Mouse (Mus musculus) embryonic facial prominence, embryonic 15.5 days (tissue): Measurements from ENCODE around the gene Hist2h2aa2. TPM values are rescaled to one million over a fixed set of nuclear protein-coding genes. Genes with fewer than 3 reads are reported as not detected.
"Not testable (repeated sequence)": the region's sequence is repeated elsewhere in the genome, so short reads cannot be mapped to it uniquely, and the experiment has no call there.

ENCODE experiments used
- ATAC-seq: fragments of 200-750 bp; cut with Nextera tagmentation; 2 replicates; pipeline ENCODE4 v1.8.0; 2017; ENCODE audit warnings: low read depth, moderate TSS enrichment; ENCODE audit not compliant: insufficient number of reproducible peaks, low FRiP score, low TSS enrichment
- H3K27ac ChIP-seq: fragments of 300-500 bp; sonication (generic); replicated peaks from 2 replicates; pipeline ENCODE4 v1.5.1; 2015; ENCODE audit warnings: mild to moderate bottlenecking, inconsistent platforms
- H3K27me3 ChIP-seq: fragments of 300-500 bp; sonication (generic); 2 replicates; pipeline ENCODE4 v1.6.1; 2015; ENCODE audit warnings: inconsistent platforms
- H3K36me3 ChIP-seq: fragments of 300-500 bp; sonication (generic); 2 replicates; pipeline ENCODE4 v1.6.1; 2015; ENCODE audit warnings: mild to moderate bottlenecking, inconsistent platforms
- H3K4me1 ChIP-seq: fragments of 300-500 bp; sonication (generic); 2 replicates; pipeline ENCODE4 v1.6.1; 2015; ENCODE audit warnings: inconsistent platforms
- H3K4me2 ChIP-seq: fragments of 300-500 bp; sonication (generic); replicated peaks from 2 replicates; pipeline ENCODE4 v1.6.1; 2015; ENCODE audit warnings: mild to moderate bottlenecking, inconsistent platforms
- H3K4me3 ChIP-seq: fragments of 300-500 bp; sonication (generic); replicated peaks from 2 replicates; pipeline ENCODE4 v1.5.1; 2015; ENCODE audit warnings: mild to moderate bottlenecking, inconsistent platforms
- H3K9ac ChIP-seq: fragments of 300-500 bp; sonication (generic); 2 replicates; pipeline ENCODE4 v1.6.1; 2015; ENCODE audit warnings: inconsistent platforms
- H3K9me3 ChIP-seq: fragments of 300-500 bp; sonication (generic); replicated peaks from 2 replicates; pipeline ENCODE4 v1.6.1; 2016; ENCODE audit warnings: inconsistent platforms
- WGBS: fragments of 180-500 bp; shearing (Covaris S2); methylation state at CpG from one replicate; pipeline ENCODE4 v1.1.7; 2015; 5-methylcytosine and 5-hydroxymethylcytosine counted together
- polyA plus RNA-seq: library from polyadenylated mRNA; unstranded; fragments of >200 nt; fragmentation: Nextera tagmentation; extraction: Ambion mirVana; gene quantifications from 2 replicates; pipeline ENCODE4 v1.2.1, GENCODE M21; 2015

Gene Hist2h2aa2
- polyA plus RNA-seq, 1 experiment from 2014 or later, result 76.7 TPM

DNA sequence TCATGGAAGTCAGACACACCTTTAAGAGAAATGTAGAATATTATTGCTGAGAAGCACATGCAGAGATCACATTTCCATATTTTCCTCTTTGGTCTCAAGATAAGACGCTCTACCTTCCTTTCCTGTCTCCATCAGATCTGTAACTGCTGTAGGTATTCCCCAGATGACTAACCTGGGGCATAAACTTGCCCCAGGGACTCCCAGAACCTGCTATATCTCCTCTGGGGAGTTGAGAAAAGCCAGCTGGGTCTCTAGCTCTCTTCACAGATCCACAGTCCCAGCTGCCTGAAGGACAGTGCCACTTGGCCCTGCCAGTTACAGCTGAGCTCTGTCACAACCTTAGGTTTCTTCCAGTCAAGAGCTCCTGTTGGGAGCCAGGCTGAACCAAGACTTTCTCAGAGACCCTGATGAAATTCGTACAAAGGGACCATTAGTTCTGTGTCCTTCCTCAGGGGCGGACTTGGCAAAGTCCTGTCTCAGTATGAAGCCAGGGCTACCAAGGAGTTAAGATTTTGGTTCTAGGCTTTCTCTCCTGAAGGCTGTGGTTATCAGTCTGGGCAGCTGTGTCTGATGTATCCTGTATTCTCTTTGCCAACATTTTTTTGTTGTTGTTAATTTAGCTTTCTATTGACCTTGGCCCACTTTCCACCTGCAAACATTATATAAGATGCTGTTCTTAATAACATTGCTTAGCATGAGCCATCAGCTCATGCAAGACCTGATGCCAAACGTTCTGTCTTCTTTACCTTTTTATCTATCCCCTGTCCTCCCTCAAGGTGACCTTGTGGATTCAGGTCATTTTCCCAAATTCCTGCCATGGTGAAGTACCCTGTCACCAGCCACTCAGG lies 8.9 kb downstream of the Hist2h2aa2 start:
- Histone ChIP-seq H3K27me3 (no peaks in the 10 kb centered on the region), H3K9me3 (no peaks in the 10 kb centered on the region), H3K4me2 (no peak overlapping the region), H3K9ac (no peak overlapping the region), H3K27ac (no peak overlapping the region), H3K4me1 (0 out of 2 replicates have a peak, but pooled peaks cover 4% of the 10 kb centered on the region), H3K36me3 (no peaks in the 10 kb centered on the region), H3K4me3 (no peak overlapping the region)
- ATAC-seq, result no peak
- WGBS, result 71% methylated on average over 4 of the region's 4 CpGs

DNA sequence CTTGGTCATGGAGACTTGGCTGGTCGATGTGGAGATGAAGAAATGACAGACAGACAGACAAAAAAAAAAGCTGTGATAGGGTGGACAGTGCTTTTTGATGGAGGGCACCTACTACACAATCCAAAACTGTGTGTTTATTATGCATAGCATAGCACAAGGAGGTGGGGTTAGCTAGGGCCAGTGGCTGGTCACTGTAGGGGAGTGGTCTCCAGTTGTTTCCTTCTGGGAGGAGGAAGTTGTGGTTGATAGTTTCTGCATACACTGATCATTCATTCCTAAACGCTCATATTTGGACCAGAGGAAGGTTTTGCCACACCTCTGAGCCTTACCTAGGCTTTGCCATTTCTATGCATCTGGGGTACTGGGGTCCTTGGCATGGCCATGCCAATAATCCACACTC lies 9.7 kb downstream of the Hist2h2aa2 start:
- WGBS, result 71% methylated on average over 2 of the region's 2 CpGs
- Histone ChIP-seq H3K9me3 (no peaks in the 10 kb centered on the region), H3K4me1 (0 out of 2 replicates have a peak, but pooled peaks cover 4% of the 10 kb centered on the region), H3K27ac (no peak overlapping the region), H3K4me2 (no peak overlapping the region), H3K4me3 (no peak overlapping the region), H3K9ac (no peak overlapping the region), H3K36me3 (no peaks in the 10 kb centered on the region), H3K27me3 (no peaks in the 10 kb centered on the region)
- no peak for ATAC-seq

DNA sequence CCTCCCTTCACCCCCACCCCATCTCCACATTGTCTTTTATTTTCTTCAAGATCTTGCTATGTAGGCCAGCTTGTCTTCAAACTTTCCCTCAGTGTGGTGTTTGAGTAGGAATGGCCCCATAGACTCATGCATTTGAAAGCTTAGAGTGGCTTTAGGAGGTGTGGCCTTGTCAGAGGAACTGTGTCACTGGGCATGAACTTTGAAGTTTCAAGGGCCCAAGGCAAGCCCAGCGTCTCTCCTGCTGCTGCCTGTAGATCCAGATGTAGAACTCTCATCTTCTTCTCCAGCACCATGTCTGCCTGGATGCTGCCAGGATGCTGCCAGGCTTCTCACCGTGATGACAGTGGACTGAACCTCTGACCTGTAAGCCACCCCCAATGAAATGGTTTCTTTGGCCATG lies 11.2 kb downstream of the Hist2h2aa2 start:
- 64% methylated on average over 2 of the region's 2 CpGs for WGBS
- Histone ChIP-seq H3K9me3 (no peaks in the 10 kb centered on the region), H3K36me3 (no peaks in the 10 kb centered on the region), H3K4me2 (no peak overlapping the region), H3K27me3 (no peaks in the 10 kb centered on the region), H3K27ac (no peak overlapping the region), H3K9ac (no peak overlapping the region), H3K4me3 (no peak overlapping the region), H3K4me1 (0 out of 2 replicates have a peak, but pooled peaks cover 4% of the 10 kb centered on the region)
- no peak for ATAC-seq

DNA sequence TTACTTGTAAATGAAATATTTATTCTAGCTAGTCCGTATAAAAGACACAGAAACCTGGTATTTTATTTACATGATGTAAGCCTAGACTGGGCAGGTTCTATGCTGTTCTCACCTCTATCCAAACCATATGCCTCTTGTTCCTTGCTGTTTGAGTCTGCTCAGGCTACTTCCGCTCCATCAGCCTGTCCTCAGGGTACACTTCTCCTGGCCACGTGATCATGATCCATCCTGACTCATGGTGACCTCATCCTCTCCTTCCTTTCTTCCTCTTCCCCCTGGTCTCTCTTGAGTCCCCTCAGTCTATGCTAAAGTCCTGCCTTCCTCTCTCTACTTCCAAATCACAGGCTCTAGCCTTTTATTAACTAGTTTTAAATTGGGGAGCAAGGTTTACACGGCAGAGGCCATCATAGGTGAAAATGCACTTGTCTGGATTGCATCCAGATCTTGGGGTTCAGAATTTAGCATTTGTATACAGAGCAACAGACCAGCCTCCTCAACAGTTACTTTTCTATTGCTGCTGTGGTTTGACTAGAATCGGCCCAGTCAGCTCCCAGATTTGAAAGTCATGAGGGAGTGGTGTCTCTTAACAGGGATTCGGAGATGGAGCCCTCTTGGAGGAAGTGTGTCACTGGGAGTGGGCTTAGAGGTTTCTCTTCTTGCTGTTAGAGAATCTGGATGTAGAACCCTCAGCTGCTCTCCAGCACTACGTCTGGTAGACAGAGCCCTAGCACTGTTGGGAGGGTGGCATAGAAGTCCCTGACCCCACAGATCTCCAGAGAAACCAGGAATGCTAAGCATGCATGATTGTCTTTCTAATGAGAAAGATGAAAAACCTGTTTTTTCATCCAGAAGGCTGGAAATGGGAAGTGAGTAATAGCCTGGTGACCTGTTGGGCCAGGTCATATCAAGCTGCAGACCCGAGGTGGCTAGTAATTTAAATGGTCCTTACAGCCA lies 13.1 kb downstream of the Hist2h2aa2 start:
- no peak overlapping the region for H3K27ac ChIP-seq
- 52% methylated on average over 8 of the region's 8 CpGs for WGBS
- H3K27me3 ChIP-seq, result no peaks in the 10 kb centered on the region
- no peaks in the 10 kb centered on the region for H3K9me3 ChIP-seq
- no peaks in the 10 kb centered on the region for H3K36me3 ChIP-seq
- H3K4me3 ChIP-seq, result no peak overlapping the region
- H3K9ac ChIP-seq, result no peak overlapping the region
- H3K4me2 ChIP-seq, result no peak overlapping the region
- no peak for ATAC-seq
- H3K4me1 ChIP-seq, result peaks cover 17% of the 10 kb centered on the region

DNA sequence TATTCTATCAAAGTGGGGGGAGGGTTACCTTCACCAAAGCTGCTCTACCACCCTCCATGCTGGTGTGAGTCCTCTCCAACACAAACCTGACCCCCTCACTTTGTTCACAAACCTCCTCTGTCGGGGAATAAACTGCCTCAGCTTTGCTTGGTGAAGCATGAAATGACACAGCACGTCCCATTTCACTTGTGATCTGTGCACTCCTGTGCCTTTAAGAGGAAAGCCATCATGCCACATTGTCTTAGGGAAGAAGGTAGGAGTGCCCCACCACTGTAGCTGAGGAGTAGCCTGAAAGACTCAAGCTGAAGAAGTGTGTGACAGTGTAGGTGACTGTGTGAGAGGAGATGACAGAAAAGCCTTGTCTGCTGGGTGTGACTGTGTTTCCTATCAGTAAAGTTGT lies 14.7 kb downstream of the Hist2h2aa2 start:
- ATAC-seq, result no peak
- Histone ChIP-seq H3K27me3 (no peaks in the 10 kb centered on the region), H3K4me1 (peaks cover 27% of the 10 kb centered on the region), H3K36me3 (no peaks in the 10 kb centered on the region), H3K4me2 (no peak overlapping the region), H3K9me3 (no peaks in the 10 kb centered on the region), H3K27ac (no peak overlapping the region), H3K9ac (no peak overlapping the region), H3K4me3 (no peak overlapping the region)
- 42% methylated on average over 2 of the region's 2 CpGs for WGBS

DNA sequence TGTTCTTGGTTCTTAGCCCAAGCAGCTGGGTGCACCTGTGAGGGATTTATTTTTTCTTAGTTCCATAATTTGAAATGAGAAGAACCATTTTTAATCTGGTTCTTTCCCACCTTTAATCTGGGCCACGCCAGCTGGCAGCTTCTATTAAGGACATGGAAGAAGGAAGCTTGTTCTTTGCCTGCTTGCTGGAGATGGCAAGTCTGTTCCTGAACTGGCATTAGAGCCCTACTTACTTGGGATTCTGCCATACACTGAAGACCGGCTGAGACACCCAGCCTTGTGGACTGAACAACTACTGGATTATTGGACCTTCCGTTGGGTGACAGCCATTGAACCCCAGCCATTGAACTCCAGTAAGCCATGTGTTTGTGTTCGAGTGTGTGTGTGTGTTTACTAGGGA lies 17.3 kb downstream of the Hist2h2aa2 start:
- Histone ChIP-seq H3K9ac (no peak overlapping the region), H3K36me3 (no peaks in the 10 kb centered on the region), H3K4me1 (peaks cover 35% of the 10 kb centered on the region), H3K4me3 (no peak overlapping the region), H3K27me3 (no peaks in the 10 kb centered on the region), H3K9me3 (no peaks in the 10 kb centered on the region), H3K4me2 (peak overlapping the region; percentile 69; the same call in 1 of the 2 replicates), H3K27ac (no peak overlapping the region)
- ATAC-seq, result no peak
- 87% methylated on average over 4 of the region's 4 CpGs for WGBS

DNA sequence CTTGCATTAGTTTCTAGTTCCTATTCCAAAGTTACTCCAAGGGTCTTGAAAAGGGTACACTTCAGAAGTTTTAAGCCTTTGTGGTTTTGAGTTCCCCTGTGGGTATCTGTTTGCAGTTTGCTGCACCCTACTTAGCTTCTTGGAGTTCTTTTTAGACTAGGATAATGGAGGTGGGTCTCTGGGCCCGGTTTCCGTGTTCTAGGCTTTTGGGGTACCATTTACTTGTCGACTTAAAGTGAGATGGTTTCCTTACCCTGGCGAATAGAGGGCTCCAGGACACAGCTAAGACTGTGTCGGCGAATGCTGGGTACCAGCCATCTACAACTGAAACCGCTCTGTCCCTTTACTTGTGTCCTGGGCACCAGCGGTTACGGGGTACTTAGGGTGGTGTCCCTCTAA lies 18.4 kb downstream of the Hist2h2aa2 start:
- Histone ChIP-seq H3K4me3 (peak overlapping the region; percentile 65), H3K4me1 (peaks cover 31% of the 10 kb centered on the region), H3K9me3 (no peaks in the 10 kb centered on the region), H3K27ac (peak overlapping the region; percentile 100), H3K4me2 (peak overlapping the region; percentile 69), H3K27me3 (no peaks in the 10 kb centered on the region), H3K9ac (peak overlapping the region; percentile 52), H3K36me3 (no peaks in the 10 kb centered on the region)
- no peak for ATAC-seq
- WGBS, result 20% methylated on average over 9 of the region's 9 CpGs

DNA sequence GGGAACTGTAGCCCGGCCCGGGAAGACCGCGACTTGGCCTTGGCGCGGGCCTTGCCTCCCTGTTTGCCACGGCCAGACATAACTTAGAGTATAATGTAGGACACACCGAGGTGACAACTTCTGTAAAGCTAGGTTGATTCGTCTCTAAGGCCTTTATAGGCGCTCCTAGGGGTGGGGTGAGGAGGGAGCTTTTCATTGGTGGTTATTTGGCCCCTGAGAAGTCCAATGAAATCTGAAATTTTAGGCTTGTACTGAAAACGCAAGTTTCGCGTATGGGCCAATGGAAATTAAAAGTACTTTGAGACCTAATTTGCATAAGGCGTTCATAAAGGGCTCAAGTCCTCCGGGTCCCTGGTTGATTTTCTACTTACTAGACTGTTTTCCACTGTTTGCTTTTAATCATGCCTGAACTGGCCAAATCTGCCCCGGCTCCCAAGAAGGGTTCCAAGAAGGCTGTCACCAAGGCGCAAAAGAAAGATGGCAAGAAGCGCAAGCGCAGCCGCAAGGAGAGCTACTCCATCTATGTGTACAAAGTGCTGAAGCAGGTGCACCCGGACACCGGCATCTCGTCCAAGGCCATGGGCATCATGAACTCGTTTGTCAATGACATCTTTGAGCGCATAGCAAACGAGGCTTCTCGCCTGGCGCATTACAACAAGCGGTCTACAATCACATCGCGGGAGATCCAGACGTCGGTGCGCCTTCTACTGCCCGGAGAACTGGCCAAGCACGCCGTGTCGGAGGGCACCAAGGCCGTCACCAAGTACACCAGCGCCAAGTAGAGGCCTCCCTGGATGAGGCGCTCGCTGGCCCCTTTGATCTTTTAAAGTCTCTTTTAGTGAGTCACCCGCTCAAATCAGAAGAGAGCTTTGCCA lies 19.1 kb downstream of the Hist2h2aa2 start, which contains the start of the genes Hist2h2ac and Hist2h2be:
Gene Hist2h2ac, minus strand, starts transcription at position 116 of the 875 bp plus-strand sequence.
Gene Hist2h2be, plus strand, starts transcription at position 355 of the 875 bp plus-strand sequence.
- no peaks in the 10 kb centered on the region for H3K27me3 ChIP-seq
- peak within 1 kb of the TSS; percentile 100 for H3K27ac ChIP-seq
- H3K9ac ChIP-seq, result peak within 1 kb of the TSS; percentile 76
- no peaks in the 10 kb centered on the region for H3K36me3 ChIP-seq
- H3K4me1 ChIP-seq, result peaks cover 31% of the 10 kb centered on the region
- peak within 1 kb of the TSS; percentile 69 for H3K4me2 ChIP-seq
- peak; percentile 88 for ATAC-seq
- under 1% methylated on average over 43 of the region's 43 CpGs for WGBS
- H3K4me3 ChIP-seq, result peak within 1 kb of the TSS; percentile 65
- no peaks in the 10 kb centered on the region for H3K9me3 ChIP-seq

DNA sequence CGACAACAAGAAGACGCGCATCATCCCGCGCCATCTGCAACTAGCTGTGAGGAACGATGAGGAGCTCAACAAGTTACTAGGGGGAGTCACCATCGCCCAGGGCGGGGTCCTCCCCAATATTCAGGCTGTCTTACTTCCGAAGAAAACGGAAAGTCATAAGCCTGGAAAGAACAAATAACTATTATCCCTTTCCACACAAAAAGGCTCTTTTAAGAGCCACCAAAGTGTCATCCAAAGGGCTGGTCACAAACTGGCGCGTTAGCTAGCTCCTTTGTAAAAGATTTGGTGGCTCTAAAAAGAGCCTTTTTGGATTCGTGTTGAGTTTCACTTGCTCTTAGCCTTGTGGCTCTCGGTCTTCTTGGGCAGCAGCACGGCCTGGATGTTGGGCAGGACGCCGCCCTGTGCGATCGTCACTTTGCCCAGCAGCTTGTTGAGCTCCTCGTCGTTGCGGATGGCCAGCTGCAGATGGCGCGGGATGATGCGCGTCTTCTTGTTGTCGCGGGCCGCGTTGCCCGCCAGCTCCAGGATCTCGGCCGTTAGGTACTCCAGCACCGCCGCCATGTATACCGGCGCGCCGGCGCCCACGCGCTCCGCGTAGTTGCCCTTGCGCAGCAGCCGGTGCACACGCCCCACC lies 19.8 kb downstream of the Hist2h2aa2 start:
- WGBS, result under 1% methylated on average over 41 of the region's 47 CpGs
- H3K9me3 ChIP-seq, H3K36me3 ChIP-seq, H3K27me3 ChIP-seq: not testable (repeated sequence)
- H3K4me2 ChIP-seq, result peak overlapping the region; percentile 69
- ATAC-seq, result 0 out of 2 replicates have a peak, but pooled peaks have one; percentile 0
- peaks cover 31% of the 10 kb centered on the region for H3K4me1 ChIP-seq
- H3K4me3 ChIP-seq, result peak overlapping the region; percentile 65
- peak overlapping the region; percentile 100 for H3K27ac ChIP-seq
- peak overlapping the region; percentile 76 for H3K9ac ChIP-seq

DNA sequence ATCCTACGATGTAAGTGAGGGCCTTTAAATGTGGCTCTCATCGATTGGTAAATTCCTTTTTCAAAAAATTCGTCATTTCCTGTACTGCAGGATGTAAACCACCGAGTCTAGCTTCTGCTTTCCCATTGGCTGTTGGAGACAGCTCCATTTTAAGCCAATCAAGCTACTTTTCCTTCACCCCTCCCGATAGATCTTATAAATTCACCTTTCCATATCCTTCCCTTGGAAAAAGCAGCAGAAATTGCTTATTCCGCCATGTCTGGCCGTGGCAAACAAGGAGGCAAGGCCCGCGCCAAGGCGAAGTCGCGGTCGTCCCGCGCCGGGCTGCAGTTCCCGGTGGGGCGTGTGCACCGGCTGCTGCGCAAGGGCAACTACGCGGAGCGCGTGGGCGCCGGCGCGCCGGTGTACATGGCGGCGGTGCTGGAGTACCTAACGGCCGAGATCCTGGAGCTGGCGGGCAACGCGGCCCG lies 20.4 kb downstream of the Hist2h2aa2 start, which contains the start of the genes Bola1 and Hist2h2ab:
Gene Bola1, minus strand, starts transcription at position 49 of the 470 bp plus-strand sequence.
Gene Hist2h2ab, plus strand, starts transcription at position 205 of the 470 bp plus-strand sequence.
- H3K4me2 ChIP-seq, result peak within 1 kb of the TSS; percentile 69
- under 1% methylated on average over 34 of the region's 37 CpGs for WGBS
- ATAC-seq, result peak; percentile 87

More for the DNA sequence above, 20.4 kb downstream of the Hist2h2aa2 start, which contains the start of the genes Bola1 and Hist2h2ab:
- H3K27me3 ChIP-seq, result no peaks in the 10 kb centered on the region
- peak within 1 kb of the TSS; percentile 65 for H3K4me3 ChIP-seq
- peak within 1 kb of the TSS; percentile 76 for H3K9ac ChIP-seq
- H3K36me3 ChIP-seq, result no peaks in the 10 kb centered on the region
- H3K4me1 ChIP-seq, result peaks cover 31% of the 10 kb centered on the region
- peak within 1 kb of the TSS; percentile 100 for H3K27ac ChIP-seq
- H3K9me3 ChIP-seq, result no peaks in the 10 kb centered on the region
